Mouse (Mus musculus): Measurements from ENCODE around the gene Zfp609. TPM values are rescaled to one million over a fixed set of nuclear protein-coding genes. Genes with fewer than 3 reads are reported as not detected.

Zfp609 gene
- total RNA-seq, 2 experiments from 2014 or later = 38.1 to 38.4 TPM

DNA sequence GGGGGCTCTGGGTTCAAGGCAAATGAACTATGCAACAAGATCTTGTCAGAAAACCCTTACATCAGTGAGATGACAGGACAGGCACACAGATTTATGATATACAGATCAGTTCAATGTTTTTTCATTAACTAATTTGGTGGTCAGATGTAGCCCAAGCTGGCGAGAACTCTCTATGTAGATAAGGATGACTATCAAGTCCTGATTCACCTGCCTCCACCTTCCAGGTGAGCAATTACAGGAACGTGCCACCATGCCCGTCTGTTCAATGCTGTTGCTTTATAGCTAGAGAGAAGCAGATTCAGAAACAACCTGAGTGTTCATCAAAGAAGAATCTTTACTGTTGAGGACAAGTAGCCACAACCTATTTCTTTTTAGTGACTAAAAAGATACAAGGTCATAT is 84.6 kb downstream of the Zfp609 start:
- no peak for DNase-seq (ENCODE audit: low spot score in 2 of 2)
- intact Hi-C loops (cut with DNase I) = no loop called here

DNA sequence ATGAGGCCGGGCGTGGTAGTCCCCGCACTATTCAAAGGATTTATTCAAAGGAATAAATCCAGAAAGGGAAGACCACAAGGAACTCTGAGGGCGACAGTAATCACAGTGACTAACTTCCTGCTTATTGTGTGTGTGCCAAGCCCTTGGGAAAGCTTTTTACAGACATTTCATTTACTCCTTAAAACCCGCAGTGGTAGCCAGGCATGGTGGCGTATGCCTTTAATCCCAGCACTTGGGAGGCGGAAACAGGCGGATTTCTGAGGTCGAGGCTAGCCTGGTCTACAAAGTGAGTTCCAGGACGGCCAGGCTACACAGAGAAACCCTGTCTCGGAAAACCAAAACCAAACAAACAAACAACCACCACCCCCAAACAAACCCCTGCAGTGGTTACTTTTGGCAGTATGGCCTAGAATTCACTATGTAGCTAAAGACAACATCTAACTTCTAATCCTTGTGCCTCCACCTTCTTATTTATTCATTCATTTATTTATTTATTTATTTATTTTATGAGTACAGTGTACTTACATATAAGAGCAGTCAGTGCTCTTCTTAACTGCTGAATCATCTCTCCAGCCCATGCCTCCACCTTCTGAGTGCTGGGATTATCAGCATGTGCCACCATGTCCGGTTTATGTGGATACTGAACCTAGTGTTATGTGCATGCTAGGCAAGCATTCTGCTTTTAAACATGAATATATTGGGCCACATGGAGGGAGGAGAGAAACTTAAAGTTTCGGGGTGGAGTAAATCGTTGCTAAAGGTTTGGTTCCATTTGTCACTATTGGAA is 86.1 kb downstream of the Zfp609 start:
- intact Hi-C loops (cut with DNase I) = no loop called here
- no peak for DNase-seq (ENCODE audit: low spot score in 2 of 2)

DNA sequence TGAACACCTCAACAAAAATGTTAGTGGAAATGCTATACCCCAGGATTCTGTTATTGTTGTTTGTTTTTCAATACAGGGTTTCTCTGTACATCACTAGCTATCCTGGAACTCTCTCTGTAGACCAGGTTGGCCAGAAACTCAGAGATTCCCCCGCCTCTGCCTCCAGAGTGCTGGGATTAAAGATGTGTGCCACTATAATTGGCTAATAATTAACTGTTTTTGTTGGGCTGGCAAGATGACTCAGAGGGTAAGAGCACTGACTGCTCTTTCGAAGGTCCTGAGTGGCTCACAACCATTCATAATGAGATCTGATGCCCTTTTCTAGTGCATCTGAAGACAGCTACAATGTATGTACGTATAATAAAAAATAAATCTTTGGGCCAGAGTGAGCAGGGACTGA is 92.4 kb downstream of the Zfp609 start:
- intact Hi-C loops (cut with DNase I) = no loop called here
- no peak for DNase-seq (ENCODE audit: low spot score in 2 of 2)

DNA sequence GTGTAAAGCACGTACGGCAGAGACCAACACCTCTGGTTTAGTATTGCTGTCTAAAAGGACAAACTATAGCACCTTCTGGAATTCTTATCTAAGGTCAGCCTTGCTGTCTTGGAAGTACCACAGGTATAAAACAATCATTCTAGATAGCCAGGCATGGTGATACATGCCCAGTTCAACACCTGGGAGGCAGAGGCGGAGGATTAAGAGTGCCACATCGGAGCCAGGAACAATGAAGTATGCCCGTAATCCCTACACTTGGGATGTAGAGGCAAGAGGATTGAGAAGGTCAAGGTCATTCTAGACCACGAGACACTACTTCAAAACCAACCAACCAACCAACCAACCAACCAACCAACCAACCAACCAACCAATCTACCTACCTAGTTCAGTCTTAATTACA is 98.8 kb downstream of the Zfp609 start:
- intact Hi-C loops (cut with DNase I) = no loop called here
- DNase-seq (ENCODE audit: low spot score in 2 of 2) = no peak

DNA sequence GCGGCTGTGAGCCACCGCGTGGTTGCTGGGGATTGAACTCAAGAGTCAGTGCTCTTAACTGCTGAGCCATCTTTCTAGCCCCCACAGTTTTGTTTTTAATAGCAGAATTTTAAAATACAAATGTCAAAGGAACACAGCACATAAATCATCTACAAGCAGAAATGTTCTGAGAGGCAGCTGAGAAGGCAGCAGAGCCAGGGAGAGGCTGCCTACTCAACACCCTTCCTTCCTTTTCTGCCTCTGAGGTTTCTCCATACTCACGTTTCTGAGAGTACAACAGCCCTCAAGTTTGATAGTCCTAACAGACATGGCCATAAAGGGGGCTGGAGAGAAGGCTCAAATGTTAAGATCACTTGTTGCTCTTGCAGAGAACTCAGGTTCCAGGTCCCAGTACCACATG is 99.9 kb downstream of the Zfp609 start:
- intact Hi-C loops (cut with DNase I) = no loop called here

DNA sequence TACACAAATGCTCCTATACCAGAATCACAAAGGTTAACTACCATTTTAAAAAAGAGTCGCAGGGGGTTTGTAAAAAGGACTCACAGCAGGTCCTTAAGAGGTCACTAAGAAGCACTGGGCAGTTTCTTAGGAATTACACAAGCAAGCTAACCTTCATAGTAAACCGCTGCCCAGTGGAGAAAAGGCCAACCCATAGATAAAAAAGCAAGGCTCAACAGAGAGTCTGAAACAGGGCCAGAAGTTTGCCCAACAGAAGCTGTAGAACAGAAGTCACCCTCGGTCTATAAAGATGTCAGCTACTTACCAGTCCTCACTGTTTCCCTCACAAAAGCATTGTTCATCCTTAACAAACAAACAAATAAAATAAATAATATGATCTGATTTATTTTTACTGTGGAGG is 100.9 kb downstream of the Zfp609 start:
- intact Hi-C loops (cut with DNase I) = no loop called here
- DNase-seq (ENCODE audit: low spot score in 2 of 2) = no peak

More for the DNA sequence above, 99.9 kb downstream of the Zfp609 start:
- DNase-seq (ENCODE audit: low spot score in 2 of 2) = no peak

DNA sequence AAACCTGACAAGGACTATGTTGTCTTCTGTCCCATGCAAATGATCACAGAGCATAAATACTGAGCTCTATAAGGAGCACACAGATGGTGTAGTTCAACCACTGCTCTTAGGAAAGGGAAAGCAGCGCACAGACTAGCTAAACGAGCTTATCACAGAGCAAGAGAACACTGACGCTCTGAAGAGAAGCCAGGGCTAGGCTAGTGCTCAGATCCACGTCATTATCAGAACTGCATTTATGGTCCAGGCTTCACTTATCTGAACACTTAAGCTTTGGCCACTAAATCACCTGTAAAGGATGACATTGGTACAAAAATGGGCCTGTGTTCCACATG is 102.1 kb downstream of the Zfp609 start:
- intact Hi-C loops (cut with DNase I) = no loop called here
- no peak for DNase-seq (ENCODE audit: low spot score in 2 of 2)

DNA sequence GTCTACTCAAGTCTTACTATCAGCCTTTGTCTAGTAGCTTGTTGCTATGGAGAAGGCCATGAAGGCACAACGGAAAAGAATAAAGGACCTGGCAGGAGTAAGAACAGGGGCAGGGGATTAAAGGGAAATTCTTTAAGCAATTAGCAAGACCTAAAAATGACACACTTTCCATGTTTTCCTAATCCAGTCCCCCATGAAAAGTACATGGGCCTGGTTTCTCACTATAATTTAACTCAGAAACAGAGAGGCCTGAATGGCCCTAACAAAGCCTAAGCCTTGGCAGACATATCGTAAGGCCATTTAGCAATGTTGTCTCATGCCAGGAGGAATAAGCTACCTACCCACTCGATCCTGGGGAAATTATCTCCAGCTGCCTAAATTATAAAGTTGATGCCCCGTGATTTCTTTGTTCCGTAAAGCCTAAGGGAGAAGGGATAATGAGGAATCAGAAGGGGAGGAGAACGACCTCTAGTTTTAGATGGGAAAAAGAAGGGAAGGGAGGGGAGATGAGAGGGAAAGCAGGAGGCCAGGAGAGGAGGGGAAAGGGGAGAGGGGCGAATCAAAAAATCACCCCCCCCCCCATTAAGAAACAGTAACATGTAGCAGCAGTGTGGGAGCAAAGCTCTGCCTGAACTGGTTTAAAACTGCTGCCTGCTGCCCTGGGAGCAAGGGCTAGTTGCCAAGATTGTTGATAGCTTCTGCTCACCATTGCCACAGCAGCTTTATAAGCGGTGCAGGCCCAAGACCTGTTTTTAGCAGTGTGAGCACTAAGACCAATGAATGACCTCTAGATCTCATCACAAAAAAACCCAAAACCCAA is 102.7 kb downstream of the Zfp609 start:
- intact Hi-C loops (cut with DNase I) = no loop called here
- peak in 1 of 2 experiments; percentile 42 for DNase-seq (ENCODE audit: low spot score in 2 of 2)

DNA sequence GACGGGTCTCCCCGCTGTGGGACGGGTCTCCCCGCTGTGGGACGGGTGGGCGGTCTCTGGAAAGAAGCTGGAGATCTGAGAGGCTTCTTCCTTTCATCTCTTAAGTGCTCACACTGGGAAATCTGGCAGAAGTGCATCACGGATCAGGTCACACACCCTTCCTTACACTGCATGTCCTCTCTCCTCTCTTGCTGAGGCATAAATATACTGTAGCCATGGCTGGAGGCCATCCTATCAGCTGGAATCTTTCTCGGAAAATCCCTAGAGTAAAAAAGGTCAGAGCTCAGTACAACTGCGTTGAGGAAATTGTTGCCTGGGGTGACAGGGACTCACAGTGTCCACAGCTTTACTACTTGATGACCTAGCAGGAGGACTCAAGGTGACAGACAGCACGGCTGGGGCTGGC is 106.2 kb downstream of the Zfp609 start:
- no peak for DNase-seq (ENCODE audit: low spot score in 2 of 2)
- intact Hi-C loops (cut with DNase I) = no loop called here

DNA sequence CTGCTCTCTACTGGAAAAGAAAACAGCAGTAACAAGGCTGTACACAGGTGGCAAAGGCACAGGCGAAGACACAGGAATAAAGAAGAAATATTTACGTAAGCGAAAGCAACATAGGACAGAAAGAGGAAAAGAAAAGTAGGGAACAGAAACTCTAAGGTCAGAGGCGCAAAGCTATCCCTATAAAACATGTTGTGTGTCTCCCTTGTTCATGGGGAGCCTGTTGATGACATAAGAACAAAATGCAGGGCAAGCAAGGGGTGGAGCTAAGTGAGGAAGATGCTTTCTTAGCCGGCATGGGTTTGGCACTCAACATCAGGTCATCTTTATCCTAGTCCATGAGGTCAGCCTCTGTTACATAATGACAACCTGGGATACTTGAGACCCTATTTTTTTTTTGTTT is 109.2 kb downstream of the Zfp609 start:
- no peak for DNase-seq (ENCODE audit: low spot score in 2 of 2)
- intact Hi-C loops (cut with DNase I) = no loop called here

DNA sequence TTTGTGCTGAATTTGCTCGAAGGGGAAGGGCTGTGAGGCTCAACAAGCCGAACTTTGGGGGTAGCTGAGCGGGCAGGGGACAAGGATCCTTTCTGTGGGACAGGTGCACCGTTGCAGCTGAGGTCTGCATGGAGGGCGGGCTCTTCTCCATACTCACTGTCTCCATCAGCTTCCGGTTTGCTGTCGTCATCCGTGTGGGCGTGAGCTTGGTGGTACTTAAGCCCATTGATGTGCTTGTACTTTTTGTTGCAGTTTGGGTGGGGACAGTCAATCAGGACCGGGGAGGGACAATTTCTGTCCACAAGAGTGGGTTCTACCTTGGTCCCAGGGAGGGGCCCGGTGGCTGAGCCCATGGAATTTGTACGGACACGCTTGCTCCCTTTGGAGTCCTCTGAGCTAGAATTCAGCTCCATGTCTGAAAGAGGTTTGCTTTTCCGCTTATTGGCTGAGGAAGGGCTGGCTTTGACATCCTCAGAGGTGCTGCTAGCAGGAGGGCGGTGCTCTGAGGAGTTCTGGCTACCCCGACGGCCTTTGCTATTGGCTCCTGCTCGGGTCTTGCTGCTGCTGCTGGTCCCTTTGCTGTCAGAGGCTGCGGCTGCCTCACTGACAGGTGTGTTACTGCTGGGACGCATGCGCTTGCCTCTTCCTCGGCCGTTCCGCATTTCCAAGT is 123.3 kb downstream of the Zfp609 start:
- no peak for DNase-seq (ENCODE audit: low spot score in 2 of 2)
- intact Hi-C loops (cut with DNase I) = no loop called here

DNA sequence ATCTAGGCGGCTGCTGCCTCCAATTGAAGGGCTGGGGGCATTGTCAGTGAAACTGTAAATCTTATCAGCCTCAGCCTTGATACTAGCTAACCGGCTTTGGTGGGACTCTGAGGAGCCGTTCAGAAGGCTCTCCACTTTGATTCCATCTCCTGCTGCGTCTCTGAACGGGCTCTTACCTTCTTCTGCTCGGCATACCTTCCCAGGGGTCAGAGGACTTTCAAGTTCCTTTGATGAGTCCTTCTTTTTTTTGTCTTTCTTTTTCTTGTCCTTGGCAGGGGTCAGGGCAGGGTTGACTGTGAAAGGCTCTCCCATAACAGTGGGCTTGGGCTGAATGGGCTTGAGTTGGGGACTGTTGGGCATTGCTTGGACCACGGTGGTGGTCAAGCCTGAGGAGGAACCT is 124.1 kb downstream of the Zfp609 start:
- intact Hi-C loops (cut with DNase I) = no loop called here

DNA sequence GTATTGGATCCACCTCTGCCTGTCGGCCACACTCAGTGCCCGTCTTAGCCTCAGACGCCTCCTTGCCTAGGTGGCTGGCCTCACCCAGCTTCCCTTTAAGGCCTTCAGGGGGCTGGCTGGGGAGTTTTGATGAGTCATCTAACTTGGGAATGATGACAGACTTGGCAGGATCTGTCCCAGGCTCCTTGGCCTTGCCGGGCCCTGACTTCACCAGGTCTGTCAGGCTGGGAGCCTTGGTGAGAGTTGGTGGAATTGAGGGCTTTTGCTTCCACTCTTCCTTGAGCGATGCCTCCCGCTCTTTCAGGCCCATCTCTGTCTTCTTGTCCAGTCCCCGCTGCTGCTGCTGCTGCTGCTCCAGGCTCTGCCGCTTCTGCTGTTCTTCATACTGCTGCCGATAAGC is 125.1 kb downstream of the Zfp609 start:
- intact Hi-C loops (cut with DNase I) = no loop called here
- no peak for DNase-seq (ENCODE audit: low spot score in 2 of 2)

More for the DNA sequence above, 124.1 kb downstream of the Zfp609 start:
- no peak for DNase-seq (ENCODE audit: low spot score in 2 of 2)

DNA sequence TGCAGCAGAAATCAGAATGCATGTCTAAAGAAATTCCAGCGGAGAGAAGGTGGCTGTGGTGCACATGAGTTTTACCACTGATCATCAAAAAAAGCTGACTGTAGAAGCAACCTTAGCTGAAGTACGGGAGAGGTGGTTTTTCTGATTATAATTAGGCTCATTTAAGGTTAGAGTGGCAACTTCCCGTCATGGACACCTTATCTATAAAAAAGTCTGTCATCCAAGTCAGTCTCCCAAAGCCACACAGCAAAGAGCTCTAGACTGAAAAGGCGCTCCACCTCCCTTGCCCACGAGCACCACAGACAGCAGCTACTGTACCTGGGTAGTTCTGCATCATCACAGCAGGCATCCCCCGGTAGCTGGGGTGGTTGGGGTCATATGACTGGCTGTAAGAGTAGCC is 126.9 kb downstream of the Zfp609 start:
- intact Hi-C loops (cut with DNase I) = no loop called here
- no peak for DNase-seq (ENCODE audit: low spot score in 2 of 2)

DNA sequence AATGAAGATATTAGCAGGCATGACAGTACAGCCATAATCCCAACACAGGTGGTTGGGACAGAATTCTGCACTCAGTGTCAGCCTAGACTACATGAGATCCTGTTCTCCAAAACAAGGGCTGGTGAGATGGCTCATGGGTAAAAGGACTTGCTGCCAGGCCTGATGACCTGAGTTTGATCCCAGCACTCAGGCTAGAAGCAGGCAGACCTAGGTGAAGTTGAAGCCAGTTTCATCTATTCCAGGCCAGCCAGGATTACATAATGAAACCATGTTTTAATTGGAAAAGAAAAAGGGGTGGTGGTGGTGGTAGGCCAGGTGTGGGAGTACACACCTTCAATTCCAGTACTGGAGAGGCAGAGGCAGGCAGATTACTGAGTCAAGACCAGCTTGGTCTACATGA is 129.4 kb downstream of the Zfp609 start:
- DNase-seq (ENCODE audit: low spot score in 2 of 2) = no peak
- intact Hi-C loops (cut with DNase I) = loop anchor here (5.0 to 10.0 kb wide), 2 partner anchors 134 to 307 kb away; no protein-coding TSS in a partner anchor

DNA sequence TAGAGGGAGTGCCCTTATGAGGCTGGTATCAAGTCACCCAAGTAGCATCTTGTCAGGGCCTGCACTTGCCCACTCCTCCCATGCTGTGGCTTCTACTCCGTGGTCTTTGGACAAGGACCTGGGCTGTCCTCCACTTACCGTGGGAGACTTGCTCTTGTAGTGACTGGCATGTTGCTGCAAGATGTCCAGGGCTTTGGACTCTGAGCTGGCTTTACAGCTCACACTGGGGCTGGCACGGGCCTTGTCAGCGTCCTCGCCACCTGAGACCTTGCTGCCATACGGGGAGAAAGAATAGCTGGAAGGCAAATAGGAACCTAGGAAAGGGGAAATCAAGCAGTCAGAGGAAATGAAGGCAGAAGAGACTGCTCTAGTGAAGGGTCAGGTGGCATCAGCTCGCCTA is 130.0 kb downstream of the Zfp609 start:
- DNase-seq (ENCODE audit: low spot score in 2 of 2) = no peak
- intact Hi-C loops (cut with DNase I) = loop anchor here (5.0 to 10.0 kb wide), 2 partner anchors 135 to 307 kb away; no protein-coding TSS in a partner anchor

DNA sequence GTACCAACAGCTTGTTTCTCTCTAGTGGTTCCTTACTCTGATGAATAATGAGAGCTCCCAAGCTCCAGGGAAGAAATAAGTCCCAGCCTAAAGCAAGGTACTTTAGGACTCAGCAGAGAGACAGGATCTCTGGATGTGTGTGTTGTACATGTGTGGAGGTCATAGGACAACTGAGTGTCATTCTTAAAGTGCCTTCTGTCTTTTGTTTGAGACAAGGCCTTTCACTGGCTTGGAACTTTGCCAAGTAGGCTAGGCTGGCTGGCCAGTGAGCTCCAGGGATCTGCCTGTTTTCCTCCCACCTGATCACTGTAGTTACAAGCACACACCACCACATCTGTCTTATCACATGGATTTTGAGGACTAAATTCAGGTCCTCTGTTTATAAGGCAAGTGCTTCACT is 131.0 kb downstream of the Zfp609 start:
- peak in 1 of 2 experiments; percentile 55 for DNase-seq (ENCODE audit: low spot score in 2 of 2)
- intact Hi-C loops (cut with DNase I) = loop anchor here (5.0 to 10.0 kb wide), 2 partner anchors 136 to 308 kb away; no protein-coding TSS in a partner anchor

DNA sequence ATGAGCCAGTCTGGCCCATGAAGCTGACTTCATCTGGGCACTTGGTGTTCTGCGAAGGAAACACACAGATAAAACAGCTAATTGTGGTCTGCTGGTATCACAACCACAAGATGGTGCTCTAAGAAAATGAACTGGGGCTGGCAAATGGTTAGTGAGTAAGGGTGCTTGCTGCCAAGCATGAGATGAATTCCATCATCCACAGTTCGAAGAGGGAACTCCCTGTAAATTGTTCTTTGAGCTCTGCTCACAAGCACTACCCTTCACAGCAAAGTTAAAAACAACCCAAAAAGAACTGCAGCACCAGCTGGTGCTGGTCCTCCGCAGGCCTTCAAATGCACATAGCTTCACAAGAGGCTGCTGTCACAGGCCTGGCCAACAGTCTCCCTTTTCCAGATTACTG is 131.7 kb downstream of the Zfp609 start:
- DNase-seq (ENCODE audit: low spot score in 2 of 2) = peak; percentile 68 to 88
- intact Hi-C loops (cut with DNase I) = loop anchor here (2.0 to 10.0 kb wide), 3 partner anchors 137 to 309 kb away; no protein-coding TSS in a partner anchor

DNA sequence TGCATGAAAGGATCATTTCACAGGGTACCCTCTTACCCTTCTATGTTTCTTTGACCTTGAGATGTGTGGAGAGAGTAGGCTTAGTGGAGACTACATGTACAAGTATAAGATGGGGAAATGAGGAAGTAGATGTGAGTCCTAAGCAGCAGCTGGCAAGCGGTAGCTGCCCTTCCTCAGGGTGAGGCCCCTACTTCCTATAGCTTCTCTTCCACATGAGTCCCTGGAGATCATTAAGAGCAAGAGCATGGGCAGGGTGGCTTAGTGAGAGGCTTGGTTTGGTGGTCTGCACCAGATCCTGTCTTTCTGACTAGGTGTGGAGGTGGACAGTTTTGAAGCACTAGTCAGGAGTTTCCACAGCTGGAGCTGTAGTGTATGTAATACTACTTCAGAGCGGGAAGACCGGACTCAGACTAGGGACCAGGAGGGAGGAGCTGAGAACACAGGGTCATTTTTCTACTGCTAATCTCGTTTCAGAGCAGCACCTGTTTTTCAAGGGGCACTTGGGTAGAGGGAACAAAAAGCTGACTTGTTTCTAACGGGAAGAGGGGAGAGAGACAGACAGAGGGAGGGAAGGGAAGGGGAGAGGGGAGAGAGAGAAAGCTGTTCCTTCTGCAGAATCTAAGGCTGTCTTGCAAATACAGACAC is 134.3 kb downstream of the Zfp609 start:
- DNase-seq (ENCODE audit: low spot score in 2 of 2) = no peak
- intact Hi-C loops (cut with DNase I) = loop anchor here (10.0 kb wide), 1 partner anchor 312 kb away; no protein-coding TSS in a partner anchor
